Mouse (Mus musculus) T-cell, adult 66 days (primary cell): Measurements from ENCODE around the gene Ddit4. TPM values are rescaled to one million over a fixed set of nuclear protein-coding genes. Genes with fewer than 3 reads are reported as not detected.

Experiments used
- total RNA-seq, 2 experiments: library from RNA; stranded (reverse); gene quantifications; 3 replicates in 1 of 2; 4 replicates in 1 of 2; pipeline ENCODE4 v1.2.4; 2023

Gene Ddit4
- 10 to 100 TPM; 18.4 to 33.8 TPM for total RNA-seq

DNA sequence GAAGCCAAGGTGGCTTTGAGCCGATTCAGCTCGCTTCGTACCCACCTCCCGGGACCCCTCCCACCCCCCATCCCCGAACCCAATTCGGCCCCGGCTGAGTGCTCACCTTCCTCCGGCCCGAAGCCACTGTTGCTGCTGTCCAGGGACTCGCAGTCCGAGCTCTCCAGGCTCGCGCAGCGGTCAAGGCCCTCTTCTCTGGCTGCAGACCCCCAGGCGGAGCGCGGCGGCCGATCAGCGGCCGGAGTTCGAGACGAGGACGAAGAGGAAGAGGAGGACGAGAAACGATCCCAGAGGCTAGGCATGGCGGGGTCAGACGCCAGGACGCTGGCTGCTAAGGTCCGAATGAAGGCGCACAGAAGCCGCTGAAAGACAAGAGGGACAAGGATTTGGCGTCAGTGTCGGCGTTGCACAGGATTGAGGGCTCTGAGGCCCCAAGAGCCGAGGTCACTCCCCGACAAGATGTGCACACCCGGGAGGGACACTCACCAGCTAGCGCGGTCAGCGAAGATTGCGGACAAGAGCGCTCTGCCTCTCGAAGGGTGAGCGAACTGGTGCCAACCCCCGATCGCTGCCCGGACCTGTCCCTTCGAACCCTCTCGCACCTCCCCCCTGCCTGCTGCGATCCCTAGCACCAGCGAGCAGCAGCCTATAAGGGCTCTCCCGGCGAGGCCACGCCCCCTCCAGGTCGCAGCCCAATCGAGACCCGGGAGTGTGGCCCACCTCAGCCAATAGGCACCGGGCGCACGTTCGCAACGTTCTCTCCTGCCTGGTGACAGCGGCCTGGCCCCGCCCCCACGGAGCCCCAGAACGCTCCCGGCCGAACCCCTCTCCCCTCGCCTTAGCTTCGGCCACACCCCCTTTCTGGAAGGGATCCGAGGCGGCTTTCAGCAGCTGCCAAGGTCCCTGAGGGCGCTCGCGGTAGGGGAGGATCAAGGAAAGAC, at the start of gene Ddit4:
Gene Ddit4, minus strand, starts transcription at position 624 of the 941 bp plus-strand sequence.

Other genes with a start within 250 kb of the Ddit4 start
- 10 to 100 TPM; 33.7 to 47.1 TPM for gene Micu1, start 249.4 kb downstream of the Ddit4 start, total RNA-seq
- gene Dnajb12, start 72.3 kb downstream of the Ddit4 start, total RNA-seq = 10 to 100 TPM; 41.1 to 49.0 TPM
- gene Ascc1, start 51.0 kb upstream of the Ddit4 start, total RNA-seq = 10 to 100 TPM; 28.2 to 30.4 TPM
- gene Anapc16, start 51.3 kb upstream of the Ddit4 start, total RNA-seq = 10 to 100 TPM; 70.4 to 76.5 TPM
- gene Spock2, start 154.4 kb upstream of the Ddit4 start, total RNA-seq = 1 to 10 TPM; 6.0 to 7.6 TPM